Mouse (Mus musculus) adrenal gland, adult 2 months (tissue): ENCODE measurements at regions not wholly inside any gene's neighbourhood (a gene's known extent, or its start where the extent isn't known, plus 50 kb on each side); places are given as distances from the start of the nearest gene placed in this dataset.
"Not testable (repeated sequence)": the region's sequence is repeated elsewhere in the genome, so short reads cannot be mapped to it uniquely, and the experiment has no call there.

ENCODE experiments used
- DNase-seq: peaks from one replicate; pipeline ENCODE4 v3.0.0; 2021

DNA sequence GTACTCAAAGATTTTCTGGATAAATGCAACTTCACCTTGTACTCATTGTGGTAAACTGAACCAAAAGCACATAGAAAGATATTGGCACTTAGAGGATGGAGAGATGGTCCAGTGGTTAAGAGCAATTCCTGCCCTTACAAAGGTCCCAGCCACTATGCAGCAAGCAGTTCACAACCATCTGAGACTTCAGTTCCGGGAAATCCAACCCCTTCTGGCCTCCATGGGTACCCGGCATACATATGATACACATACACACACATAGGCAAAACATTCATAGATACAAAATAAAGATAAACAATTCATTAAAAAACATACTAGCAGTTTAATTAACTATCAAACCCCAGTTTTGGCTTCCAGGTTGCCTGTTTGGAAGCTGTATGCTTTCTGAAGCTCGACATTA is 189.5 kb upstream of the Tmem45b start:
- no peak for DNase-seq

DNA sequence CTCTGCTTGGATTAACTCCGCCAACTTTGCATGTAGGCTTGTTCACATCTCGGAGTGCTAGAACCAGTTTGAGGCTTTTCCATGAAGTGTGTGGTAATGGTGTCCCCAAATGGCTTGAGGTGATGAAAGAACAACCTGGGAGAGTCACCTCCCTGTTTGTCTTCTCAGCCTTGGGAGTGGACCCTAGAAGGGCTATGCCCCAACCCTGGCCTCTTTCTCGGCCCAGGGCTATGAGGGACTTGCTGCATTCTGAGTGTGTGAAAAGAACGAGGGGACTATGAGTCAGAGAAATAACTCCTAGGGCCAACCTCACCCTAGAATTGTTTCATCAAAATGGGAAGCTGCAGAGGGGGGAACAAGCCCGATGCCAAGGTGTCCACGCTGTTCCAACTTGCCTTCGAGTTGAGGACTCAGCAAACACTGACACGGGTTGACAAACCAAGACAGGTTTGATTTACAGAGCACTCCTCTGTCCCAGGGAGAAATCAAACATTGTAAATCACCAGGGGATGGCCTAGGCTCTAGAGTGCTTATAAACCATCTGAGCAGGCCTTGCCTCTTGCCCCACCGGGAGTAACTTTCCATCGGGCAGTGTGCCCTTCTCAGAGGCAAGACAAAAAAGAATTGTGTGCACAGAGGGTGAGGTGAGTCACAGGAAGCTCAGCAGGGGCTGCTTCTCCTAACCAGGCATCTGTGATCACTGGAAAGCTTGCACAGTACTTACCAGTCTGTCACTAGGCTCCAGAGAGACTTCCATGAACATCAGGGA is 186.3 kb upstream of the Tmem45b start:
- DNase-seq: peak; percentile 41

DNA sequence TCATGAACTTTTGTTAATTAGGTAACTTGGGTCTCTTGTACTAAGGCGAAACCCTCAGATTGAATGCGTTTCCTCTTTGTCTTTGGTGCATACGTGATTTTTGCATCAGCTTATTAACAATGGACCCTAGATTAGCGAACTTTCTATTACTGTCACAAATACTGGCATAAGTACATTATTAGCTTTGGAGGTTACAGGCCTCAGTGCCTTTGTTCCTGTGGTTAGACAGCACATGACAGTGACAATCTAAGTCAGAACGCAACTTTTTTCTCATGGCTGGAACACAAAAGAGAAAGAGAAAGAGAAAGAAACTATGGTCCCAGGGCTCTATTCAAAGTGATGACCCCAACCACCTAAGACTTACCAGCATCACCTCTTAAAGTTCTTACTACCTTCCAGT is 184.8 kb upstream of the Tmem45b start:
- DNase-seq: no peak

DNA sequence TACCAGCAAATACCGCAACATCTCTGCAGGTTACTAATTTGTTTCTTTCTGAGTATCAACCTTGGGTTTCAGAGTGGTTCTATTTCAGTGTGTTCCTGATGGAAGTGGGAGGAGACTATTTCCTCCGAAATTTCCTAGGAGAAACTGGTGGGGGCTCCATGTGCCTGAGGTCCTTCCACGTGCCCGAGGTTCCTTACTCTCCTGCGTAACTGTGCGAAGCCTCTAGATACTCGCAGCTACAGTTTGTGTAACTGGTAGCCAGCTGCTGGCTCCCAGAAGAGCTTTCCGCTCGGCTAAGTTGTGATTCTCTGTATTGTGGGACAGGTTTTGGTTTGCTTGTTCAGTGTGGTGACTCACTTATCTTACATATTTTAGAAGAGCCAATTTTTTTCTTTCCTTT is 184.3 kb upstream of the Tmem45b start:
- DNase-seq: no peak

DNA sequence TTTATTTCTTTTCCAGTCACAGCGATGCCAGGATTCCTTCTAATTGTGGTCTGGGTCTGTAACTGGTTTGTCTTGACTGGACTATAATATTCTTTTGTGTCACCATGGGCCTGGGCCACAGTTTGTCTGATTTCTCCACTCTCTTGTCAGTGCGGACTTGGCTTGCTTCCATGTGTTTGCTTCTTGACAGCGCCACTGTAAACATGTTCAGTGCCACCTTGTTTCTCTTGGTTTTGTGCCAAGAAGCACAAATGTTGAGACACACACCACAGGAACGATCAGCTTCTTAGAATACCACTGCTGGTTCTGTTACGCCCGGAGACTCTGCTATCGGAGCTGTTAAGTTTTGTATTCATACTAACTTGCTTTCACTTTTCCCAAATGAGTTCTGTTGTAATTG is 180.9 kb upstream of the Tmem45b start:
- DNase-seq: no peak

DNA sequence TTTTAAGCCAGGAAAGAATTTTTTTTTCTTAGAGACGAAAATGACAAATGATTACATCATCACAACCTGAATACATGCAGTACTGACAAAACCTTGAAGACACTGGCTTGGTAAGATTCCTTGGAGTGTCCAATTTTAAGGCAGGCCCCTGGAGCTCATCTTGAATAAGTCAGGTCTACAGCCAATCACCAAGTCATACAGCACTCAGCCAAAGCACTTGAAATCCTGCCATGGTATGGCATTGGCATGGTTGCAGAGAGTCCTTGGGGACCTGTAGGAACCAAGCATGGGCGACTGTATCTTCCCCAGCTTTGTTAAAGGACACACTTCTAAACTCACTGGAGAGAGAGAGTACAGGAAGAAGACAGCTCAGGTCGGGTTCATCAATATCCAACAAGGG is 179.8 kb upstream of the Tmem45b start:
- DNase-seq: peak; percentile 49

DNA sequence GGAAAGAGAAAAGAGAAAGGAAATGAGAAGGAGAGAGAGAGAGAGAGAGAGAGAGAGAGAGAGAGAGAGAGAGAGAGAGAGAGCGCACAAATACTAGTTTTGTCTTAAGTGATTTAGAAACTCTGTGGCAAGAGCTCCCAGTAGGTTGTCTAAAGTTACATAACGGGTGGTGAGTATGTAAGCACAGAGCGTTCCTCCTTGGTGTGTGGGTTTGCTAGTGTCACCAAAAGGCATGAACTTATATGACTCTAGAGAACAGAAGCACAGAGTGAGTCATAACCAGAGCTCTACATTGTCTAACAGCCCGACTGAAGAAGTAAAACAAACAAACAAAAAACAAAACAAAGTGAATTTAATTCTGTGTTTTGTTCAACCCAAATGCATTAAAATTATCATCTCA is 177.9 kb upstream of the Tmem45b start:
- DNase-seq: no peak

DNA sequence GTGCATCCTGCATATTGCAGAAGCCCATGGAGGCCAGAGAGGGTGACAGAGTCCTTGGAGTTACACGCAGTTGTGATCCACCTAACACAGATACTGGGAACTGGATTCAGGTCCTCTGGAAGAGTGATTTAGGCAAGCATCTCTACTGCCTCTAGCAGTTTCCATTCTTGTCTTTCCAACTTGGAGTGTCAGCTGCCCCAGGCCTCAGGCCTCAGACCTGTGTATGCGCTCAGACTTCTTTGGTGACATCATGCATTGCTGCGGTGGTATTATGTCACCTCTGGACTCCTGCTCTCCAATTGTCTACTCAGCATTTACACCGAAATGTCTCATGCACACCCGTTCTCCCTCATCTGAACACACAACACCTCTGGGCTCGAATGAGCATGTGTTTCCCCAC is 164.0 kb upstream of the Tmem45b start:
- no peak for DNase-seq

DNA sequence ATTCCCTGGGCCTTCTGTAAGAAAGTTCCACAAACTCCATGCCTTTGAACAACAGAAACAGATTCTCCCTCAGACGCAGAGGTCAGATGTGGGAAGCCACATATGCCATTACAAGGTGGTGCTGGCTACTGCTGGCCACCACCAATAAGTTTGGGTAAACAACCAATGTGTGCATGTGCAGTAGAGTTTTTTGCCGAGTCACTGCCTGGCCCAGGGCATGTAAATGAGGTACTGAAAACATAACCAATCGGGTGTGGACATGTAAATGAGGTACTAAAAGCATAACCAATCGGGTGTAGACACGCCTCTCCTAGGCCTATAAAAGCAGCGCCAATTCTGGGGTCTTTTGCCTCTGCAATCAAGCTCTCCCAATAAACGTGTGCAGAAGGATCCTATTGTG is 157.3 kb upstream of the Tmem45b start:
- DNase-seq: not testable (repeated sequence)

DNA sequence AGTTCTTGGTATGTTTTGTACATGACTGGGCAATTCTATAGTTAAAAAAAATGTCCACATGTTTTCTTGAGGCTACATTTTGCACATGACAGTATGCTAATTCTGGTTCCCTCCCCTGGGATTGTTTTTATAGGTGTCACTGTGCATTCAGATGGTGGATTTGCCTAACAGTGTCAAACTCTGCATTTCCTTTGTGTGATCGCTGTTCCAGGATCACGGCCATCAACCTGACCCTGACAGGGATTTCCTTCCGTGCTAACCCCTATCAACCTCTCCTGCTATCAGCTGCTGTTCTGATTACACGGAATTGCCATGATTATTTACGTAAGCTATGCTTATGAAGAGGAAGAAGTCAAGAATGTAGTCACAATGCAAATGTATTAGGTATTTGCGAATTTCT is 155.1 kb upstream of the Tmem45b start:
- no peak for DNase-seq

DNA sequence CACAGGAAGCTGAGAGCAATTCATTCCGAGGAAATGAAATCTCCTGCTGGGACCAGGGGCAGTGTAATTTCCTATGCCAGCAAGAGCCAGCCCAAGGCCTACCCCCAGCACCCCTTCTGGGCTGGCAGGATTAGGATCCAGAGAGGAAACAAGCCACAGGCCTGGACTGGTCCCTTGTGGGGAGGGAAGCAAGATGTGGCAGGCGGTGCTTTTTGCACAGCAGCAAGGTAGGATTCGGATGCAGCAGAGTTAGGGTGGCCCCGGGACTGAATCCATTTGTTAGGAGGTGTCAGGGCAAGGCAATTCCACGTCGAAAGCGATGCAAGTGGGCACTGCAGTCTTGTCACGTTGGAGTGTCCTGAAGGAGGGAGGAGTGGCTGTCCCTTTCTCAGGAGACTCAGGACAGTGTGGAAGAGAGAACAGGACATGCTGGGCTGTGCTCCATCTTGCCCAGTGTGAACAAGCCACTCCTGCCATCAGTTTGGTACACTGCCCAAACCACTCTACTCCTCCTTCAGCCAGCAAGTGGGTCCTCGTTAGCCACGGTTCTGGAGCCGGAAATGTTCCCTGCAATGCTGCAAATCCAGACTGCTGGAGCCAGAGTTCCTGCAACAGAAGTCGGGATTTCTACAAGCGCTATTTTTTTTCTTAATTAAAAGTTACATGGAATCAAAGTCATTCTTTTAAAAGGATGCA is 150.1 kb upstream of the Tmem45b start:
- DNase-seq: no peak

DNA sequence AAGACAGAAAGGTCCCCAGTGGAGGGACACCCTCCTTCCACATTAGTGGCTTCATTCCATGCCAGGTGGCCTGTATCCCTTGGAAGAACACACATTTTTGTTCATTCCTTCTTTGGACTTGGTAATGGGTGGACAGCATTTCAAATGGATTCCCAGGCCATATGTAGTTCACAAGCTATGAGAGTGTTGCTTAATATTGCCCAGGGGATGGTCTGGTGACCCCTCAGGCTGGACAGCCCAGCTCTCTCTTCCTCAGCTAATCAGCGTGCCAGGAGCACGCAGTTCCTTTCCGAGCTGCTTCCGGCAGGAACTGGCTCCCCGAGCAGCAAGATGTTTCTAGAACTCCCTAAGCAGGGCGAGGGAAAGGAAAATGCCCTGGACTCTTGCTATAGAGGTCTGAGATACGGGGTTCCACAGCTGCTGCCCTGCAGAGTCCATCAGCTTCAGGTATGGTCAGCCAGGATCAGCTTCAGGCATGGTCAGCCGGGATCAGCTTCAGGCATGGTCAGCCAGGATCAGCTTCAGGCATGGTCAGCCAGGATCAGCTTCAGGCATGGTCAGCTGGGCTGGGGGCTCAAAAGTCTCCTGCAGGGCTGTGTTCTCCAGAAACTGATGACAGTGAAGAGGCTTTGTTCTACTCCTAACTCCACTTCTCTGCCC is 146.9 kb upstream of the Tmem45b start:
- DNase-seq: no peak

DNA sequence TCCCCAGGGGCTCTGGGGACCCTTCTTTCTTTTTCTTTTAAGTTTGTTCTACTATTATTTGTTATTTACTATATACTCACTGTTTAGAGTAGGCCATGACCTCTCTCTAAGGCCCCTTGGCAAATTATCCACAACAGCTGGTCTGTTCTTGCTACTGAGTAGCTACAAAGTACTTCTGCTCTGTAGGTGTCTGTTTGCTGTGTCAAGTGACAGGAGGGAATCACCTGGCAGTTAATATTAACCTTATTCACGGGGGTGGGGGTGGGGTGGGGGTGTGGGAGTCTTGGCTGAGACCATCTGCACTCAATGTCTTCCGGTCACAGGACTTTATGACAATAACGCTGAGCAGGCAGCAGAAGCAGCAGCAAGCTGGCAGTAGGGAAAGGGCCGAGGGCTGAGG is 146.4 kb upstream of the Tmem45b start:
- DNase-seq: no peak

DNA sequence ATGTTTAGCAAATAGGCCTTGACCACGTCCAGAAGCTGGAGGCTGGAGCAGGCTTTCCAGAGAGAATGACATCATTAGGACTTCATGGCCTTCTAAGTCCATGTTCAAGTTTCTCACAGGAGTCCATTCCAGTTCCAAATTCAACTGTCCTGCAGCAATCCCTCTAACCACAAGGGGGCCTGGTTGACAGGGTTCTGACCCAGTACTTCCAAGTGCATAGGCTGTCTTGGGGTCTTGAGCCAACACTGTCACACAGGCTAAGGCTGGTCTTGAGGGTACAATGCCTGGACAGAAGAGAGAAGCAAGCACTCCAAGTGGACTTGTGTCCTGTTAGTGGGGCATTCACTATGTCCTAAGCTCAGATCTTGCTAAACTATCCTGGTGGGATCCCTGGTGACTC is 145.9 kb upstream of the Tmem45b start:
- DNase-seq: peak; percentile 43

DNA sequence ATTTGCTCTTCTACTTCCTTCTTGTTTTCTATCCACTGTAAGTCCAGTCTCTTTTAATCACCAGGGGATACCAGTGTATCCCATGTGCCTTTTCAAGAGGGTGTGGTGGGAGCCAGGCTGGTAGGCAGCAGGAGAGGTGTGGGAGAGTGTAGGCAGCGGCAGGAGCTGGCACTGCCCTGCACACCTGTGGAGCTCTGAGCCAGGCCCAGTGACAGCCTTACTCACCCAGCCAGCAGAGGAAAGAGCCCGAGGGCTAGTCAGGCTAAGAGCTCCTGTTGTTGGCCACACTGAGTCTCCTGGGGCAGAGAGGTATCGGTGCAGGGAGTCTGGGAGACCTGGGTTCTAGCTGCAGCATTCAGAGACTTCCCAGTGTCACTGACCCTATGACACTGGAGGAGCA is 145.5 kb upstream of the Tmem45b start:
- DNase-seq: no peak

DNA sequence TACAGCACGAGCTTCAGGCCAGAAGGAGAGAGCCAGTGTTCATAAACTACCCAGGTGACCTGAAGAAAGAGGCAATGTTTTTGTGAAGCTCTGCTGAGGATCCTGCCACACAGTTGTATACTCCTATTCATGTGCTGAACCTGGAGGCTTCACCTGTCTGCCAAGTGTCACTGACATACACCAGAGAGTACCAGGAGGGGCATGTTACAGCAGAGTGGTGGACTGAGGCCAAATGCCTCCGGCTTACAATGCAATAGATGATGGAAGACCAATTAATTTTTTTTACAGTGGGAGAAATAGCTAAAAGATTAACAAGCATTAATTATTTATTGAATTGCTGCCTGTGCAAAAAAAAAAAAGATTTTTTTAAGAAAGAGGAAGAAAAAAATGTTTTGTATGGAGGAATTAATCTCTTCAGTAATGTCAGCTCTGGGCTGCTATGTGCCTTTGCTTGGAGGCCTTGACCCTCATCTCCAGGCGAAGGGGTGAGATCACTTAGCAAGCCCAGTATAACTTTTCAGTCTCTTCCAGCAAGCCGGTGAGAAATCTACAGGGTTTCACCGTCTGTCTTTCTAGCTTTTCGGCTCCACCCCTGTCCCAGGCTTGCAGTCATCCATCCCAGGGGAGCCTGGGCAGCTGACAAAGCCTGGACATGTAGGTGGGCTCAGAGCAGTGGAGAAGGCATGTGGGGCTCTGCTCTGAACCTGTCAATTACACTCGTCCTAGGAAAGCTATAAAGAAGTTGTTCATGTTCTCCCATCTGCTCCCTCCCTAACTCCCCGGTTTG is 144.0 kb upstream of the Tmem45b start:
- DNase-seq: peak; percentile 15

DNA sequence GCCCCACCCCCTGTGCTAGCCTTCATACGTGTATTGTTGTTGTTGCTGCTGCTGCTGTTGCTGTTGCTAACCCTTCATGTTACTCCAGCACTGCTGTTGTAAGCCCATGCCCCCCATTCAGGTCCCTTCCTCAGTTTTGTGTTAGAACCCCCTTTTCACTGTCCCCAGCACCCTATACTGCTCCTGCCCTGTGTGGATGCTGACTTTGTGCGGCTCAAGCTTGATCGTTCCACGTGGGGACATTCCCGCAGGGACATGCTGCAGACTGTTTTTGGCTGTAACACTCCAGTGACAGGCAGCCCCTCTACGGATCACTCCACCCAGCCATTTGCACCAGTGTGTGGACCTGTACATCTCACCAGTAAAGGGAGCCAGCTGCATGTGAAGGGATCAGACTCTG is 142.7 kb upstream of the Tmem45b start:
- DNase-seq: no peak

DNA sequence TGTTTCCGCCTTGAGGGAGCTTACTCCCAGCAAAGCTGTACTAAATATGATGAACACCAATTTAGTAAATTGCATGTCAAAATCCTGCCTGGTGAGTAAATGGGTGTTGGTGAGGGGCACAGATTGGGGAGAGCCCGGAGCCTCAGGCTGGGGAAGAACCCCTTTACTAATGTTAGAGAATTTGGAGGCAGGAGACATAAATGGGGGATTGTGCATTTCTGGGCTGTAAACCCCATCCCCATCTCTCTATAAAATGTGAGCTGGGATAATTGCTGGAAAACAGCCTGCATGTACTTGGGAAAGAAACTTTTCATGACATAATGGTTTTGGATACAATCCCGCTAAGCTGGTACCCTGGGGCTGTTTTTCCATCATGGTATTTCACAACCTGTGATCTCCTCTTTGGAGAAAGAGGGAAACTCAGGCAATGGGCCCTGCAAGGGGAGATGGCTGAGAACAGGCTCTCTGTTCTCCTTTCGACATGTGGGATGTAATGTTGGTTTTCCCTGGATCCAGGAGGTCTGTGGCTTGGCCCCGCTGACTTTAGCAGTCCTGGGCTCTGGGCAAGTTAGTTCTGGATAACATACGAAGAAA is 140.3 kb upstream of the Tmem45b start:
- DNase-seq: no peak

DNA sequence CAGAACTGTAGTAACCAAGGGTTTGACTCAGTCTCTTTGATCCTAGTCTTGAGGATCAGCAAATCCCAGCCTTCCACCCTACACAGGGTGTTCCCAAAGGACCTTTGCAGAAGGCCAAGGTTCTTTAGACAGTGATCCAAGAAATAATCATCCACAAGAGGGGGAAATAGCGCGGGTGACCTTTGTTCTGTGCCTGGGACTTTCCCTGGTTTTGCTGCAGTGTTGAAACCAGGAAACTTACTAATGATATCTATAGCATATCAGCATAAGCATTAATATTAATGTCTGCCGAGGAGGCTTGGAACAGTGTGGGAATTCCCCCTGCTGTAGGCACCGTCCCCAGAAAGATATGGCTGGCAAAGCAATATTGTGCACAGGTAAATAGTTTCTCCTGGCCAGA is 138.4 kb upstream of the Tmem45b start:
- no peak for DNase-seq

DNA sequence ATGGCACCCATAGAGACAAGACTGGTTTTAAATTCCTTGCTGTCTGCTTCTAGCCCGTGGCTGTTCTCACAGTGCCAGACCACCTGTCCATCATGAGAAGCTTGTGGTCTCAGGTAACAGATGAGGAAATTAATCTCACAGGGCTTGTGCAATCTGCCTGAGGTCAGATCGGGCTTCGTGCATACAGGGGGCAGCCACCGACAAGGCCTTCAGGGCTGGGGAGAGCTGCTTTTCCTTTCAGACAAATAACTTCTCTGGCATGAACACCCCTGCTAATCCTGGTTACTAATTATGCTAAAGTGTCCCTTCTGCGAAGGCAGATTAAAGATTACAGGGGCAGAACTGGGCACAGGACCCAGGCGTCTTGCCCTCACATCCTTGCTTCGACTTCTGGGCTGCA is 130.8 kb upstream of the Tmem45b start:
- no peak for DNase-seq

DNA sequence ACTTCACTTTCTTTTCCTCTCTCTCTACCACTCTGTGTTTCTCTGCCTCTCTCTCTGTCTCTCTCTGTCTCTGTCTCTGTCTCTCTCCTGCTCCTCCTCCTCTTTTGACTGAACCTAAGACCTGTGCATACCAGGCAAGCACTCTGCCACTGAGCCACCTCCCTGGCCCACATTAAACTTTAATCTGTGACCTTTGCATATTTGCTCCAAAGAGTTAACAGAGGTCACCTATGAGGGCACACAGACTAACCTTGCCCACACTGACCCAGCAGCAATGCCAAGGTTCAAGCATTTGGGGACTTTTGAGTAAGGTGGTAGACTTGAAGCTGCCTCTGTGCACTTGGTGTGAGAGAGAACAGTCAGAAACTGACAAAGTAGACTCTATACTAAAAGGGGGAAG is 123.4 kb upstream of the Tmem45b start:
- no peak for DNase-seq

DNA sequence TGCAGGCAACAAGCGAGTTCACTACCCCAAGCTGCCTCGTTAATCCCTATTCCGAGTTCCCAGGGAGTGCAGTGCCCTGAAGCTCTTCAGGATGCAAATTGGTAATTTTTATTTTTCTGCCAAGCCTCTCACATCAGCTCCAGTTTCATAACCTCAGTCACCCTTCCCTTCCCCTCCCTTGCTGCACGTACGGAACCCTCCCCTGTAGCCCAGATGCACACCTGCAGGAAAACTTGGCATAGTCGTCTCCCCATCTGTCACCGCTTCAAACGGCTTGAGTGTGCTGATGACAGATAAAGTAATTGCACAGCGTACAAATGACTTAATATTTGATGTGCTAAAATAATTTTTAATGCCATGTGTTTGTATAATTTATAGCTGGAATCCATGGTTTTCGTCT is 119.7 kb upstream of the Tmem45b start:
- no peak for DNase-seq
